Mouse (Mus musculus) cortical plate, adult 2 months (tissue): ENCODE measurements around the gene Cd28.

ENCODE experiments used
- CTCF ChIP-seq: fragments of 200-500 bp; IDR thresholded peaks from 2 replicates; pipeline ENCODE4 v1.5.1; 2011; ENCODE audit warnings: mild to moderate bottlenecking, control low read depth, low read length; ENCODE audit not compliant: insufficient read depth; ENCODE audit errors: extremely low read depth
- POLR2A ChIP-seq: fragments of 200-500 bp; IDR thresholded peaks from 2 replicates; pipeline ENCODE4 v1.6.1; 2011; ENCODE audit warnings: mild to moderate bottlenecking, low read length, control low read depth; ENCODE audit not compliant: insufficient read depth; ENCODE audit errors: extremely low read depth

GRCm38 (mm10) chr1:60702641-60703040 is 14.0 kb upstream of the Cd28 start:
- no peak for TF ChIP-seq CTCF
- TF ChIP-seq POLR2A: no peak
